Mouse (Mus musculus): Measurements from ENCODE around the gene Crebrf.

- no peak for TF ChIP-seq GATA1 (IDR thresholded peaks at IDR 0.05; ENCODE audit: borderline replicate concordance, low read length)
- no peak for TF ChIP-seq CTCF (IDR thresholded peaks at IDR 0.05; ENCODE audit: low read depth, low read length)
- no peak for TF ChIP-seq TAL1 (conservative IDR thresholded peaks at IDR 0.05; ENCODE audit: low read depth, low read length)
- no peak for TF ChIP-seq GATA2 (IDR thresholded peaks at IDR 0.05; ENCODE audit: borderline replicate concordance, low read depth, low read length)
- no peak for TF ChIP-seq POLR2AphosphoS5 (IDR thresholded peaks at IDR 0.05; ENCODE audit: insufficient replicate concordance, low read depth, low read length)
Observed at GRCm38 (mm10) chr17:26691110-26691509, 24.3 kb upstream of the Crebrf start.

Data from G1E (cell line).